Mouse (Mus musculus): Measurements from ENCODE around the gene A630010A05Rik.
"Not testable (repeated sequence)": the region's sequence is repeated elsewhere in the genome, so short reads cannot be mapped to it uniquely, and the experiment has no call there.

Gene A630010A05Rik

GRCm38 (mm10) chr16:14562017-14562416 is at the start of gene A630010A05Rik:
Gene A630010A05Rik, plus strand, starts transcription at chr16:14562317.
- DNase-seq (ENCODE audit: low read depth) = no peak

GRCm38 (mm10) chr16:14535766-14536165 is 26.4 kb upstream of the A630010A05Rik start:
- no peak for DNase-seq (ENCODE audit: low read depth)

- not testable (repeated sequence) for DNase-seq (ENCODE audit: low read depth)
These were observed 4.9 kb upstream of the A630010A05Rik start for GRCm38 (mm10) chr16:14557191-14557590.

Measured in induced T-regulatory cell, adult 2 months (primary cell).